8 mouse cellular contexts compared by ENCODE assay signal in genomic region chr10:80826151-80827062, GRCm38 (mm10). TPM values are rescaled to one million over a fixed set of nuclear protein-coding genes. Genes with fewer than 3 reads are reported as not detected.
DNase-seq lines count a peak whose midpoint lies in the region; ATAC-seq and TF ChIP-seq lines count a peak whose summit lies in the region.

TSS of gene Oaz1 (plus strand) at chr10:80826656.

- H3K4me3 ChIP-seq in MEL (ENCODE audit: control insufficient read depth in 1 of 2, insufficient read depth in 1 of 2, low read depth in 2 of 2, low read length in 2 of 2), result peak within 1 kb of the TSS; percentile 97 to 98
- peak within 1 kb of the TSS; percentile 95 for H3K4me3 ChIP-seq in cerebellum, adult 2 months (replicated peaks; ENCODE audit: insufficient read depth, low read depth, low read length)
- H3K4me3 ChIP-seq in forebrain, postnatal 0 days (ENCODE audit: low read depth, low read length), result peak within 1 kb of the TSS; percentile 83
- H3K4me3 ChIP-seq in lung, embryonic 15.5 days, result peak within 1 kb of the TSS; percentile 77

- peak within 1 kb of the TSS; percentile 63 for H3K4me2 ChIP-seq in forebrain, postnatal 0 days (ENCODE audit: low read depth)
- H3K4me2 ChIP-seq in lung, embryonic 15.5 days, result peak within 1 kb of the TSS; percentile 80

- peaks cover 23% of the 10 kb centered on the region for H3K79me2 ChIP-seq in MEL (ENCODE audit: control insufficient read depth, insufficient read depth, low read length, poor library complexity)

- TF ChIP-seq RAD21 in MEL (IDR thresholded peaks at IDR 0.05; ENCODE audit: low read depth, low read length), result no peak

- no peak; a peak in 1 of 4 replicates for TF ChIP-seq EP300 in MEL (IDR thresholded peaks at IDR 0.05; ENCODE audit: low read depth in 1 of 2, low read length in 2 of 2)

- H3K9me3 ChIP-seq in MEL (replicated peaks; ENCODE audit: insufficient read depth, low read length), result no peaks in the 10 kb centered on the region
- H3K9me3 ChIP-seq in forebrain, postnatal 0 days (ENCODE audit: low read length), result no peaks in the 10 kb centered on the region
- no peaks in the 10 kb centered on the region for H3K9me3 ChIP-seq in lung, embryonic 15.5 days

- peak; percentile 74 to 75 for TF ChIP-seq POLR2A in MEL (IDR thresholded peaks at IDR 0.05; ENCODE audit: control insufficient read depth in 1 of 2, insufficient read depth in 1 of 2, low read depth in 1 of 2, low read length in 2 of 2, poor library complexity in 1 of 2)
- TF ChIP-seq POLR2A in cerebellum, adult 2 months (IDR thresholded peaks at IDR 0.05; ENCODE audit: borderline replicate concordance, insufficient read depth, low read length), result peak; percentile 90

- peak; percentile 100 for DNase-seq in MEL (ENCODE audit: low read depth, low spot score)
- peak; percentile 99 to 100 for DNase-seq in cerebellum, adult 2 months
- DNase-seq in forebrain, postnatal 0 days, result peak; percentile 100
- DNase-seq in heart, postnatal 4 days, result peak; percentile 98
- DNase-seq in layer of hippocampus, adult 8-10 months (ENCODE audit: low spot score in 2 of 2), result peak; percentile 100
- DNase-seq in ovary, adult 18-20 months (ENCODE audit: low spot score), result peak; percentile 99
- peak; percentile 99 for DNase-seq in thymus, postnatal 0 days (ENCODE audit: low spot score)

- no peaks in the 10 kb centered on the region for H3K27me3 ChIP-seq in MEL (ENCODE audit: control insufficient read depth in 1 of 2, insufficient read depth in 2 of 2, low read length in 2 of 2)
- no peaks in the 10 kb centered on the region for H3K27me3 ChIP-seq in cerebellum, adult 2 months (ENCODE audit: control insufficient read depth, insufficient read depth, low read length)
- H3K27me3 ChIP-seq in forebrain, postnatal 0 days (ENCODE audit: insufficient read depth, low read length), result no peaks in the 10 kb centered on the region
- no peaks in the 10 kb centered on the region for H3K27me3 ChIP-seq in lung, embryonic 15.5 days

- peaks cover 9 to 24% of the 10 kb centered on the region in 2 experiments for H3K4me1 ChIP-seq in MEL (ENCODE audit: control insufficient read depth in 1 of 2, insufficient read depth in 2 of 2, low read length in 2 of 2)
- peaks cover 17% of the 10 kb centered on the region for H3K4me1 ChIP-seq in cerebellum, adult 2 months (ENCODE audit: control insufficient read depth, insufficient read depth, low read length)
- no peaks in the 10 kb centered on the region for H3K4me1 ChIP-seq in forebrain, postnatal 0 days (ENCODE audit: insufficient read depth)
- peaks cover 29% of the 10 kb centered on the region for H3K4me1 ChIP-seq in lung, embryonic 15.5 days

- TF ChIP-seq CTCF in MEL (IDR thresholded peaks at IDR 0.05 in 2 of 3, conservative IDR thresholded peaks at IDR 0.05 in 1 of 3; ENCODE audit: control insufficient read depth in 1 of 3, insufficient read depth in 1 of 3, low read depth in 2 of 3, low read length in 3 of 3, poor library complexity in 1 of 3, severe bottlenecking in 1 of 3), result no peak
- no peak for TF ChIP-seq CTCF in cerebellum, adult 2 months (IDR thresholded peaks at IDR 0.05; ENCODE audit: borderline replicate concordance, insufficient read depth, low read depth, low read length)
- TF ChIP-seq CTCF in forebrain, postnatal 0 days (IDR thresholded peaks at IDR 0.05; ENCODE audit: low read depth), result peak; percentile 24; the same call in 1 of the 2 replicates

- H3K9ac ChIP-seq in MEL (ENCODE audit: control insufficient read depth, low read depth, low read length, poor library complexity, severe bottlenecking), result peak within 1 kb of the TSS; percentile 95
- H3K9ac ChIP-seq in forebrain, postnatal 0 days, result peak within 1 kb of the TSS; percentile 88
- H3K9ac ChIP-seq in lung, embryonic 15.5 days, result peak within 1 kb of the TSS; percentile 96

- peak within 1 kb of the TSS; percentile 75 for H3K27ac ChIP-seq in MEL (ENCODE audit: control insufficient read depth, low read depth, low read length)
- H3K27ac ChIP-seq in cerebellum, adult 2 months (ENCODE audit: insufficient read depth, low read length), result peak within 1 kb of the TSS; percentile 96
- H3K27ac ChIP-seq in forebrain, postnatal 0 days (ENCODE audit: low read depth, low read length), result peak within 1 kb of the TSS; percentile 89
- H3K27ac ChIP-seq in lung, embryonic 15.5 days, result peak within 1 kb of the TSS; percentile 92

- WGBS in cerebellum, adult 2 months, result under 1% methylated on average over 82 of the region's 82 CpGs
- 2% methylated on average over 80 of the region's 82 CpGs for WGBS in forebrain, postnatal 0 days
- under 1% methylated on average over 82 of the region's 82 CpGs for WGBS in lung, embryonic 15.5 days

- peaks cover 0 to 19% of the 10 kb centered on the region in 2 experiments; a peak in 2 of 4 replicates for H3K36me3 ChIP-seq in MEL (ENCODE audit: control insufficient read depth in 1 of 2, insufficient read depth in 2 of 2, low read length in 2 of 2)
- H3K36me3 ChIP-seq in forebrain, postnatal 0 days (ENCODE audit: insufficient read depth), result peaks cover 21% of the 10 kb centered on the region
- peaks cover 17% of the 10 kb centered on the region for H3K36me3 ChIP-seq in lung, embryonic 15.5 days

- ATAC-seq in forebrain, postnatal 0 days, result peak; percentile 98
- peak; percentile 98 for ATAC-seq in lung, embryonic 15.5 days (ENCODE audit: borderline replicate concordance, extremely low read depth, low FRiP score, low TSS enrichment)

TF ChIP-seq in MEL, 35 proteins besides CTCF, POLR2A, EP300 and RAD21 (continues in another document):
- no peak for TF ChIP-seq SMC3 (IDR thresholded peaks at IDR 0.05; ENCODE audit: low read depth, low read length)
- peak; percentile 81 for TF ChIP-seq NELFE (IDR thresholded peaks at IDR 0.05; ENCODE audit: low read depth, low read length)
- TF ChIP-seq ZNF384 (IDR thresholded peaks at IDR 0.05; ENCODE audit: low read depth, low read length), result 0 out of 2 replicates have a peak, but pooled peaks have one; percentile 15
- TF ChIP-seq MXI1 (IDR thresholded peaks at IDR 0.05; ENCODE audit: low read depth, low read length), result peak; percentile 65
- no peak for TF ChIP-seq ELF1 (IDR thresholded peaks at IDR 0.05; ENCODE audit: low read depth, low read length)
- 0 out of 2 replicates have a peak, but pooled peaks have one; percentile 41 for TF ChIP-seq E2F4 (IDR thresholded peaks at IDR 0.05; ENCODE audit: borderline replicate concordance, low read depth, low read length)
- TF ChIP-seq MYC (IDR thresholded peaks at IDR 0.05; ENCODE audit: low read depth, low read length), result no peak; the same call in 1 of the 2 replicates
- TF ChIP-seq TBP (IDR thresholded peaks at IDR 0.05; ENCODE audit: low read depth, low read length), result peak; percentile 91
- peak; percentile 84; the same call in 1 of the 2 replicates for TF ChIP-seq CHD1 (IDR thresholded peaks at IDR 0.05; ENCODE audit: low read depth, low read length)
- TF ChIP-seq RCOR1 (IDR thresholded peaks at IDR 0.05; ENCODE audit: low read depth, low read length), result no peak
- 0 out of 2 replicates have a peak, but pooled peaks have one; percentile 45 for TF ChIP-seq CHD2 (IDR thresholded peaks at IDR 0.05; ENCODE audit: low read length)
- peak; percentile 72 for TF ChIP-seq TCF12 (IDR thresholded peaks at IDR 0.05; ENCODE audit: low read depth, low read length)
- TF ChIP-seq JUND (IDR thresholded peaks at IDR 0.05; ENCODE audit: low read depth, low read length), result no peak
- TF ChIP-seq MYB (IDR thresholded peaks at IDR 0.05; ENCODE audit: low read depth, low read length), result no peak
- peak; percentile 95 for TF ChIP-seq ZMIZ1 (IDR thresholded peaks at IDR 0.05; ENCODE audit: low read depth, low read length)
- TF ChIP-seq GATA1 (IDR thresholded peaks at IDR 0.05; ENCODE audit: low read depth, low read length), result peak; percentile 35; the same call in 1 of the 2 replicates
- peak; percentile 57 for TF ChIP-seq SIN3A (IDR thresholded peaks at IDR 0.05; ENCODE audit: low read length)
- TF ChIP-seq MAZ (IDR thresholded peaks at IDR 0.05; ENCODE audit: low read depth, low read length), result no peak; the same call in 1 of the 2 replicates
- no peak for TF ChIP-seq BHLHE40 (IDR thresholded peaks at IDR 0.05; ENCODE audit: borderline replicate concordance, low read depth, low read length)
- TF ChIP-seq MEF2A (IDR thresholded peaks at IDR 0.05; ENCODE audit: extremely low read depth, insufficient replicate concordance, low read depth, low read length, poor library complexity, severe bottlenecking), result 0 out of 2 replicates have a peak, but pooled peaks have one; percentile 28
- TF ChIP-seq ZKSCAN1 (IDR thresholded peaks at IDR 0.05; ENCODE audit: low read depth, low read length), result no peak
- TF ChIP-seq NRF1 (IDR thresholded peaks at IDR 0.05; ENCODE audit: insufficient read depth, low read depth, low read length, poor library complexity, severe bottlenecking), result peak; percentile 75
- no peak for TF ChIP-seq MAFK (IDR thresholded peaks at IDR 0.05; ENCODE audit: borderline replicate concordance, low read depth, low read length)
- no peak for TF ChIP-seq USF2 (IDR thresholded peaks at IDR 0.05; ENCODE audit: borderline replicate concordance in 1 of 2, insufficient read depth in 1 of 2, low read depth in 1 of 2, low read length in 2 of 2)
- TF ChIP-seq USF1 (IDR thresholded peaks at IDR 0.05; ENCODE audit: low read depth, low read length), result no peak
- TF ChIP-seq POLR2AphosphoS5 (IDR thresholded peaks at IDR 0.05; ENCODE audit: borderline replicate concordance, low read depth, low read length), result no peak
- TF ChIP-seq HCFC1 (IDR thresholded peaks at IDR 0.05; ENCODE audit: low read depth, low read length), result peak; percentile 74
- peak; percentile 37; the same call in 1 of the 2 replicates for TF ChIP-seq KAT2A (conservative IDR thresholded peaks at IDR 0.05; ENCODE audit: low read depth, low read length)
- peak; percentile 13; the same call in 1 of the 2 replicates for TF ChIP-seq ETS1 (IDR thresholded peaks at IDR 0.05; ENCODE audit: low read depth, low read length)
- TF ChIP-seq POLR2AphosphoS2 (IDR thresholded peaks at IDR 0.05; ENCODE audit: low read length), result peak; percentile 89

RNA-seq across cellular contexts. Expression of gene Oaz1, which starts in this region (rescaled TPM):
- total RNA-seq in MEL (2012; rRNA removed), result 983 and 1,061 TPM in 2 replicates
- polyA plus RNA-seq in MEL (2012; ENCODE audit: insufficient read depth in 1 of 2, insufficient read length in 2 of 2, low read depth in 1 of 2, low replicate concordance in 2 of 2, missing spikeins in 1 of 2), result 1,000 to 10,000 TPM in 1 of 2 experiments, not detected in 1; 1,528 TPM
- polyA plus RNA-seq in cerebellum, adult 2 months (2012; rRNA removed), result 776 and 779 TPM in 2 replicates
- 1,019 and 1,040 TPM in 2 replicates for total RNA-seq in forebrain, postnatal 0 days (2014; rRNA removed)
- 1,146 and 1,244 TPM in 2 replicates for polyA plus RNA-seq in forebrain, postnatal 0 days (2015; fragmentation: Nextera tagmentation; extraction: Ambion mirVana)
- 1,000 to 10,000 TPM; 1,002 to 1,049 TPM for total RNA-seq in heart, postnatal 4 days (2021)
- total RNA-seq in layer of hippocampus, adult 8-10 months (2022), result 100 to 1,000 TPM; 475 to 520 (median 506) TPM
- polyA plus RNA-seq in lung, embryonic 15.5 days (2015; fragmentation: Nextera tagmentation; extraction: Ambion mirVana), result 1,965 and 1,985 TPM in 2 replicates
- polyA plus RNA-seq in thymus, postnatal 0 days (2015; fragmentation: Nextera tagmentation; extraction: Ambion mirVana), result 2,037 and 2,048 TPM in 2 replicates

Comparison
In these comparisons a context has a peak if more than half of its experiments do, and no peak if none do; other contexts are left out.
1. Peak in every context shown above with its lines: DNase-seq, ATAC-seq, H3K4me3 ChIP-seq and H3K27ac ChIP-seq.